ENCODE assay signal across 17 mouse cellular contexts in genomic region chr7:126458225-126458624, GRCm38 (mm10). TPM values are rescaled to one million over a fixed set of nuclear protein-coding genes. Genes with fewer than 3 reads are reported as not detected.
"Had no signal": no experiment of that assay in that cellular context is flagged by ENCODE, and none has a peak within 500 bp of the region (broad histone marks: within the 10 kb centered on the region; RNA-seq: fewer than 3 reads in every experiment).

No protein-coding gene starts in this region.

- H3K4me1 ChIP-seq: liver, embryonic 15.5 days; neural tube, embryonic 12.5 days had no signal

- H3K27me3 ChIP-seq: liver, embryonic 15.5 days; neural tube, embryonic 12.5 days had no signal

- H3K4me2 ChIP-seq: liver, embryonic 11.5 days; liver, embryonic 15.5 days; neural tube, embryonic 12.5 days had no signal

- H3K9me3 ChIP-seq: limb, embryonic 10.5 days; liver, embryonic 15.5 days; midbrain, embryonic 10.5 days; neural tube, embryonic 12.5 days had no signal

- DNase-seq: kidney, adult 9 months; kidney, postnatal 25 days; lung, adult 2 months; lung, postnatal 36 days; midbrain, embryonic 14.5 days; thymus, adult 2 months; thymus, postnatal 25 days had no signal

- H3K27ac ChIP-seq: left cerebral cortex, adult 2 months; limb, embryonic 10.5 days; liver, embryonic 15.5 days; midbrain, embryonic 10.5 days; neural tube, embryonic 12.5 days; stomach, postnatal 0 days had no signal

- H3K9ac ChIP-seq: liver, embryonic 15.5 days; neural tube, embryonic 12.5 days had no signal

- ATAC-seq: lung, postnatal 0 days had no signal

- H3K36me3 ChIP-seq: limb, embryonic 10.5 days; liver, embryonic 15.5 days; midbrain, embryonic 10.5 days; neural tube, embryonic 12.5 days had no signal

- H3K4me3 ChIP-seq: left cerebral cortex, adult 2 months; limb, embryonic 10.5 days; liver, embryonic 15.5 days; midbrain, embryonic 10.5 days; neural tube, embryonic 12.5 days had no signal

RNA-seq across cellular contexts. Expression of gene Cd19, which starts 43.5 kb away (rescaled TPM):
- total RNA-seq: layer of hippocampus, postnatal 25 days; left cerebral cortex, adult 2 months; left cerebral cortex, postnatal 14 days had no signal
- polyA plus RNA-seq: limb, embryonic 10.5 days; liver, embryonic 11.5 days; midbrain, embryonic 14.5 days; neural tube, embryonic 12.5 days had no signal
